Mouse (Mus musculus): ENCODE results near the gene Mrtfa.

The Mrtfa gene

GRCm38 (mm10) chr15:81098689-81099088 lies 91.9 kb downstream of the Mrtfa start:
- DNase-seq = no peak

GRCm38 (mm10) chr15:81097896-81098295 lies 92.7 kb downstream of the Mrtfa start:
- peak; percentile 33 for DNase-seq

- DNase-seq = peak; percentile 77
Observed at GRCm38 (mm10) chr15:81097456-81097855, 93.1 kb downstream of the Mrtfa start.

- DNase-seq = no peak
Observed at GRCm38 (mm10) chr15:81096329-81097055, 94.1 kb downstream of the Mrtfa start.

- no peak for DNase-seq
Observed at GRCm38 (mm10) chr15:81093032-81093431, 97.5 kb downstream of the Mrtfa start.

- DNase-seq = no peak
Observed at GRCm38 (mm10) chr15:81091718-81092117, 98.8 kb downstream of the Mrtfa start.

GRCm38 (mm10) chr15:81087529-81087928 lies 103.0 kb downstream of the Mrtfa start:
- no peak for DNase-seq

- DNase-seq = no peak
Observed at GRCm38 (mm10) chr15:81086644-81087480, 103.7 kb downstream of the Mrtfa start.

- no peak for DNase-seq
Observed at GRCm38 (mm10) chr15:81083826-81084225, 106.7 kb downstream of the Mrtfa start.

- DNase-seq = no peak
Observed at GRCm38 (mm10) chr15:81083281-81083680, 107.3 kb downstream of the Mrtfa start.

GRCm38 (mm10) chr15:81081216-81081615 lies 109.3 kb downstream of the Mrtfa start:
- DNase-seq = no peak

GRCm38 (mm10) chr15:81080405-81080804 lies 110.2 kb downstream of the Mrtfa start:
- DNase-seq = no peak

GRCm38 (mm10) chr15:81079255-81079654 lies 111.3 kb downstream of the Mrtfa start:
- DNase-seq = no peak

GRCm38 (mm10) chr15:81077551-81077950 lies 113.0 kb downstream of the Mrtfa start:
- peak; percentile 73 for DNase-seq

- DNase-seq = no peak
Observed at GRCm38 (mm10) chr15:81074543-81074942, 116.0 kb downstream of the Mrtfa start.

GRCm38 (mm10) chr15:81073751-81074150 lies 116.8 kb downstream of the Mrtfa start:
- no peak for DNase-seq

GRCm38 (mm10) chr15:81072748-81073147 lies 117.8 kb downstream of the Mrtfa start:
- DNase-seq = peak; percentile 68

- DNase-seq = no peak
Observed at GRCm38 (mm10) chr15:81070470-81070869, 120.1 kb downstream of the Mrtfa start.

GRCm38 (mm10) chr15:81068641-81069381 lies 121.7 kb downstream of the Mrtfa start:
- no peak for DNase-seq

GRCm38 (mm10) chr15:81067761-81068160 lies 122.8 kb downstream of the Mrtfa start:
- no peak for DNase-seq

GRCm38 (mm10) chr15:81066976-81067375 lies 123.6 kb downstream of the Mrtfa start:
- no peak for DNase-seq

GRCm38 (mm10) chr15:81064661-81065060 lies 125.9 kb downstream of the Mrtfa start:
- DNase-seq = no peak

GRCm38 (mm10) chr15:81064143-81064542 lies 126.4 kb downstream of the Mrtfa start:
- DNase-seq = no peak

Data from thymus, postnatal 4 days (tissue).